Mouse (Mus musculus) liver, embryonic 15.5 days (tissue): ENCODE measurements around the gene C9orf72. TPM values are rescaled to one million over a fixed set of nuclear protein-coding genes. Genes with fewer than 3 reads are reported as not detected.
A peak's percentile ranks its signal among the peaks of the same experiment; 100 is the strongest.

ENCODE experiments used
- ATAC-seq: fragments of 200-750 bp; cut with Nextera tagmentation; 2 replicates; pipeline ENCODE4 v1.8.0; 2017; ENCODE audit warnings: moderate number of reproducible peaks, mild to moderate bottlenecking, moderate library complexity; ENCODE audit not compliant: insufficient read depth
- H3K27ac ChIP-seq: fragments of 300-500 bp; sonication (generic); replicated peaks from 2 replicates; pipeline ENCODE4 v1.5.1; 2015; ENCODE audit warnings: mild to moderate bottlenecking, inconsistent platforms
- H3K27me3 ChIP-seq: fragments of 300-500 bp; sonication (generic); 2 replicates; pipeline ENCODE4 v1.6.1; 2015; ENCODE audit warnings: mild to moderate bottlenecking, inconsistent platforms
- H3K36me3 ChIP-seq: fragments of 300-500 bp; sonication (generic); replicated peaks from 2 replicates; pipeline ENCODE4 v1.6.1; 2015; ENCODE audit warnings: moderate library complexity, mild to moderate bottlenecking, inconsistent platforms
- H3K4me1 ChIP-seq: fragments of 300-500 bp; sonication (generic); replicated peaks from 2 replicates; pipeline ENCODE4 v1.6.1; 2015; ENCODE audit warnings: inconsistent platforms
- H3K4me2 ChIP-seq: fragments of 300-500 bp; sonication (generic); 2 replicates; pipeline ENCODE4 v1.6.1; 2015; ENCODE audit warnings: moderate library complexity, mild to moderate bottlenecking, inconsistent platforms
- H3K4me3 ChIP-seq: fragments of 300-500 bp; sonication (generic); replicated peaks from 2 replicates; pipeline ENCODE4 v1.5.1; 2015; ENCODE audit warnings: mild to moderate bottlenecking, inconsistent platforms
- H3K9ac ChIP-seq: fragments of 300-500 bp; sonication (generic); 2 replicates; pipeline ENCODE4 v1.6.1; 2015; ENCODE audit warnings: moderate library complexity, mild to moderate bottlenecking, inconsistent platforms
- H3K9me3 ChIP-seq: fragments of 300-500 bp; sonication (generic); replicated peaks from 2 replicates; pipeline ENCODE4 v1.6.1; 2016; ENCODE audit warnings: inconsistent platforms
- WGBS: fragments of 180-500 bp; shearing (Covaris S2); methylation state at CpG from one replicate; pipeline ENCODE4 v1.1.7; 2015; ENCODE audit warnings: mixed read lengths; ENCODE audit not compliant: insufficient replicate concordance; 5-methylcytosine and 5-hydroxymethylcytosine counted together
- polyA plus RNA-seq: library from polyadenylated mRNA; unstranded; fragments of >200 nt; fragmentation: Nextera tagmentation; extraction: Ambion mirVana; gene quantifications from 2 replicates; pipeline ENCODE4 v1.2.1, GENCODE M21; 2015

The C9orf72 gene
- polyA plus RNA-seq, 1 experiment from 2014 or later: 3.3 TPM

GRCm38 (mm10) chr4:35223376-35223988 lies 2.5 kb downstream of the C9orf72 start:
- Histone ChIP-seq H3K9ac (no peak overlapping the region), H3K27me3 (no peaks in the 10 kb centered on the region), H3K4me1 (peaks cover 39% of the 10 kb centered on the region), H3K36me3 (0 out of 2 replicates have a peak, but pooled peaks cover under 1% of the 10 kb centered on the region), H3K27ac (no peak overlapping the region), H3K9me3 (no peaks in the 10 kb centered on the region), H3K4me2 (no peak overlapping the region), H3K4me3 (no peak overlapping the region)
- no peak for ATAC-seq
- 70% methylated on average over 5 of the region's 5 CpGs for WGBS

- Histone ChIP-seq H3K4me3 (no peak overlapping the region), H3K27ac (no peak overlapping the region), H3K4me1 (peaks cover 36% of the 10 kb centered on the region), H3K4me2 (no peak overlapping the region), H3K36me3 (0 out of 2 replicates have a peak, but pooled peaks cover 3% of the 10 kb centered on the region), H3K9me3 (no peaks in the 10 kb centered on the region), H3K9ac (no peak overlapping the region), H3K27me3 (no peaks in the 10 kb centered on the region)
- 50% methylated on average over 4 of the region's 4 CpGs for WGBS
- no peak for ATAC-seq
Observed at GRCm38 (mm10) chr4:35221903-35222302, 4.1 kb downstream of the C9orf72 start.

DNA sequence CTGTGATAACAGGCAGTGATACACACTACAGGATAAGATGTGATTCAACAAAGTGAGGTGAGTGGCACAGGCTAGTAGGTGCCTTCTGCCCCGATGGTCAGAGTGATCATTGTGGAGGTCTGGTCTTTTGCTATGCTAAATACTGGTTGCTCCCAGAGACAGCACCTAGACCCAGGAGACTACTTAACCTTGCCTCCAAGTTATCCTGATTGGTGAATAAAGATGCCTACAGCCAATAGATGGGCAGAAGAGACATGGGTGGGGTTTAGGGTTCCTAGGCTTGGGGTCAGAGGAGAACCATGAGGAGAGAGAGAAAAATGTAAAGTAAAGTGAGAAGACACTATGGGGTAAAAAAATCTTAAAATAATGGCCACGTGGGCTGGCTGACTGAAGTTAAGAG lies 4.8 kb downstream of the C9orf72 start:
- Histone ChIP-seq H3K36me3 (peaks cover 3% of the 10 kb centered on the region; the same call in 1 of the 2 replicates), H3K9ac (no peak overlapping the region), H3K27me3 (no peaks in the 10 kb centered on the region), H3K4me1 (peaks cover 35% of the 10 kb centered on the region), H3K27ac (no peak overlapping the region), H3K4me3 (no peak overlapping the region), H3K4me2 (no peak overlapping the region), H3K9me3 (no peaks in the 10 kb centered on the region)
- 59% methylated on average over 2 of the region's 2 CpGs for WGBS
- no peak for ATAC-seq

DNA sequence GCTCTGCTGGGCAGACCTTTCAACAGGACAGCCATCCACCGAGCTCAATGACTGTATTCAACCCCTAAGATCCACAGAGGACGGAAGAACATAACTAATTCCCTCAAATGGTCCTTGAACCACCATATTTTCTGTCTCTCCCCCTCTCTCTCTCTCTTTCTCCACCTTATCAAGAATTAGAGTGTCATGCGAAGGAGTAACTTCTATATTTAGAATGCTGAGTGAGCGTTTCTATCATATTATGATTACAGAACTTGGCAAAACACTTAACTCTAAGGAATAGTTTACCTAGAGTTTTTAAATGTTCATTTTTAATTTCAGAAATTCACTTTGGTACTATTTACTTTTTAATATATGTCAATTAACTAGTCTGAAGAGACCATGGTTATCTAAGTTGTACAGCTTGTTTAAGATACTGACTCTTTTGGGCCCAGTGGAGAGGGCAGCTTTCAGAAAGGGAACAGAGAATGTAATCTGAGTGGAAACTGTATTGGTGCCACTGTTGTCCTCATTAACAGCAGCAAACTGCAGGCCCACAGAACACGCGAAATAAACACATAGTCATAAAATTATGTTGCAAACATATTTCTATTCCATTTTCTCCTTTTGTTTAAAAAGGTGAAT lies 5.8 kb downstream of the C9orf72 start:
- 37% methylated on average over 6 of the region's 6 CpGs for WGBS
- no peaks in the 10 kb centered on the region for H3K9me3 ChIP-seq
- H3K4me3 ChIP-seq: no peak overlapping the region
- no peak overlapping the region for H3K9ac ChIP-seq
- ATAC-seq: no peak
- peaks cover 32% of the 10 kb centered on the region for H3K4me1 ChIP-seq
- H3K27me3 ChIP-seq: no peaks in the 10 kb centered on the region
- H3K36me3 ChIP-seq: peaks cover 12% of the 10 kb centered on the region; the same call in 1 of the 2 replicates
- peak overlapping the region; percentile 21; the same call in 1 of the 2 replicates for H3K4me2 ChIP-seq
- H3K27ac ChIP-seq: no peak overlapping the region

- H3K4me2 ChIP-seq: no peak overlapping the region
- WGBS: 59% methylated on average over 7 of the region's 7 CpGs
Observed at GRCm38 (mm10) chr4:35204659-35205058, 21.3 kb downstream of the C9orf72 start.

GRCm38 (mm10) chr4:35203724-35204123 lies 22.3 kb downstream of the C9orf72 start:
- Histone ChIP-seq H3K9me3 (no peaks in the 10 kb centered on the region), H3K9ac (no peak overlapping the region), H3K4me1 (no peaks in the 10 kb centered on the region), H3K4me3 (no peak overlapping the region), H3K27ac (no peak overlapping the region), H3K27me3 (no peaks in the 10 kb centered on the region), H3K4me2 (no peak overlapping the region), H3K36me3 (no peaks in the 10 kb centered on the region)
- 84% methylated on average over 2 of the region's 2 CpGs for WGBS
- no peak for ATAC-seq

More at GRCm38 (mm10) chr4:35204659-35205058, 21.3 kb downstream of the C9orf72 start:
- Histone ChIP-seq H3K27me3 (no peaks in the 10 kb centered on the region), H3K4me1 (no peaks in the 10 kb centered on the region), H3K9ac (no peak overlapping the region), H3K4me3 (no peak overlapping the region), H3K36me3 (no peaks in the 10 kb centered on the region), H3K9me3 (no peaks in the 10 kb centered on the region), H3K27ac (no peak overlapping the region)
- ATAC-seq: no peak

GRCm38 (mm10) chr4:35201700-35202099 lies 24.3 kb downstream of the C9orf72 start:
- Histone ChIP-seq H3K9me3 (no peaks in the 10 kb centered on the region), H3K4me2 (no peak overlapping the region), H3K36me3 (no peaks in the 10 kb centered on the region), H3K27ac (no peak overlapping the region), H3K9ac (no peak overlapping the region), H3K4me1 (no peaks in the 10 kb centered on the region), H3K4me3 (no peak overlapping the region), H3K27me3 (no peaks in the 10 kb centered on the region)
- ATAC-seq: peak; percentile 18; the same call in 1 of the 2 replicates
- WGBS: 31% methylated on average over 5 of the region's 5 CpGs

DNA sequence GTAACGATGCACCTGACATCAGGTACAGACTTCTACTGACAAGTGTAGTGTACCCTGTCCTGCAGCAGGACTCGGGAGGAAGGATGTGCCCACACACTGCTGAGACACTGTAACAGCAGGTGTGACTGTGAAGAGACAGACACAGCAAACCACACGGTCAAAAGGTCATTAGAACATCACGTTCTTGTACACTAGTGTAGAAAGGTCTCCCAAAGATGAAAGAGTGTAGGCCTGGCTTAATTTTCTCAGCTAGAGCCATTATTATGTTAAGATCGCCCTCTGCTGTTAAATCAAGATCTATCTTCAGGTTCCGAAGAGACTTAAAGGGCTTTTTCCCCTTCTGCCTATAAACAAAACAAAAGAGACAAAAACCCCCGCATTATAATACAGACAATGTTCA lies 33.2 kb downstream of the C9orf72 start:
- Histone ChIP-seq H3K4me1 (peaks cover 15% of the 10 kb centered on the region), H3K4me2 (no peak overlapping the region), H3K4me3 (no peak overlapping the region), H3K9ac (no peak overlapping the region), H3K27ac (no peak overlapping the region), H3K36me3 (no peaks in the 10 kb centered on the region), H3K27me3 (no peaks in the 10 kb centered on the region), H3K9me3 (no peaks in the 10 kb centered on the region)
- ATAC-seq: no peak
- 44% methylated on average over 7 of the region's 7 CpGs for WGBS

DNA sequence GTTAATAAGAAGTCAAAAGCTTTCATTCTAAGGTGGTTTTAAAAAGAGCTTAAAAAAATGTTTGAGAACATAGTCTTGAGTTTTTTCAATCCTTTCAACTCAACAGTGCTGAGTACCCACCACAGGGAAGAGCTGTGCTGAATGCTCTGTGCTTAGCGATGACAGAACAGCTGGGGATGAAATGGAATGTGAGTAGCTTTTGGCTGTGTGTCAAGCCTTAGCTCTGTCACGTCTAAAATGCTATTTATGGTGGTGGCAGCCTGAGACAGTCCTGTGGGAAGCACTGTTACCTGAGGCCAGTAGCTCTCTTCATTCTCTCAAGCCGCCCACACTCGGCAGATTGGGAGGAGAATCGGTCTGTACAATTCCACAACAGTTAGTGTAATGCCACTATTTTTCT lies 36.2 kb downstream of the C9orf72 start:
- H3K9ac ChIP-seq: no peak overlapping the region
- 76% methylated on average over 5 of the region's 5 CpGs for WGBS

DNA sequence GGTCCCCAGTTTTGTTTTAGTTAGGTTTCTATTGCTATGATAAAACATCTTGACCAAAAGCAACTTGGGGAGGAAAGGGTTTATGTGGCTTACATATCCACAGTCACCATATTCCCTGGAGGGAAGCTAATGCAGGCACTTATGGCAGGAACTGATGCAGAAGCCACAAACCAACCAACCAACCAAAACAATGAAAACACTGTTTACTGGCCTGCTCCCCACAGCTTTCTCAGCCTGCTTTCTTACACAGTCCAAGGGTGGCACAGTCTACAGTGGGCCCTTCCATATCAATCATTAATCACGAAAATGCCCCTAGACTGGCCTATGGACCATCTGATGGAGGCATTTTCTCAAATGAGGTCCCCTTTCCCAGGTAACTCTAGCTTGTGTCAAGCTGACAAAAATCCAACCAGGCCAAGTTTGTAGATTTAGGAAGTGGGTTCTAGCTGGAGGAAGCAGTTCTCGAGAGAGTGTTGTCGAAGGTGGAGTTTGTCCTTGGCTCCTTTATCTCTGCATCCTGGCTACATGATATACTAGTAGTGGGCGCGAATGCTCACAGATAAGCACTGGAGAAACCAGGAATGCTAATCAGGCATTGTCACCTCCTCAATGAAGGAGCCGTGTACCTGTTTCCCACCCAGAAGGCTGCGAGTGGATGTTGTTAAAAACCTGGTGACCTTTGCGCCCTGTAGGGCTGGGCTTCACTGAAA lies 38.2 kb downstream of the C9orf72 start:
- Histone ChIP-seq H3K9ac (no peak overlapping the region), H3K27me3 (no peaks in the 10 kb centered on the region), H3K4me2 (no peak overlapping the region), H3K36me3 (no peaks in the 10 kb centered on the region), H3K27ac (no peak overlapping the region), H3K4me3 (no peak overlapping the region), H3K4me1 (peaks cover 16% of the 10 kb centered on the region), H3K9me3 (no peaks in the 10 kb centered on the region)
- 37% methylated on average over 8 of the region's 8 CpGs for WGBS
- ATAC-seq: 0 out of 2 replicates have a peak, but pooled peaks have one; percentile 22

More for the DNA sequence above, 36.2 kb downstream of the C9orf72 start:
- H3K4me3 ChIP-seq: no peak overlapping the region
- H3K36me3 ChIP-seq: no peaks in the 10 kb centered on the region
- H3K27me3 ChIP-seq: no peaks in the 10 kb centered on the region
- H3K9me3 ChIP-seq: no peaks in the 10 kb centered on the region
- peaks cover 16% of the 10 kb centered on the region for H3K4me1 ChIP-seq
- H3K4me2 ChIP-seq: no peak overlapping the region
- no peak overlapping the region for H3K27ac ChIP-seq
- no peak for ATAC-seq

DNA sequence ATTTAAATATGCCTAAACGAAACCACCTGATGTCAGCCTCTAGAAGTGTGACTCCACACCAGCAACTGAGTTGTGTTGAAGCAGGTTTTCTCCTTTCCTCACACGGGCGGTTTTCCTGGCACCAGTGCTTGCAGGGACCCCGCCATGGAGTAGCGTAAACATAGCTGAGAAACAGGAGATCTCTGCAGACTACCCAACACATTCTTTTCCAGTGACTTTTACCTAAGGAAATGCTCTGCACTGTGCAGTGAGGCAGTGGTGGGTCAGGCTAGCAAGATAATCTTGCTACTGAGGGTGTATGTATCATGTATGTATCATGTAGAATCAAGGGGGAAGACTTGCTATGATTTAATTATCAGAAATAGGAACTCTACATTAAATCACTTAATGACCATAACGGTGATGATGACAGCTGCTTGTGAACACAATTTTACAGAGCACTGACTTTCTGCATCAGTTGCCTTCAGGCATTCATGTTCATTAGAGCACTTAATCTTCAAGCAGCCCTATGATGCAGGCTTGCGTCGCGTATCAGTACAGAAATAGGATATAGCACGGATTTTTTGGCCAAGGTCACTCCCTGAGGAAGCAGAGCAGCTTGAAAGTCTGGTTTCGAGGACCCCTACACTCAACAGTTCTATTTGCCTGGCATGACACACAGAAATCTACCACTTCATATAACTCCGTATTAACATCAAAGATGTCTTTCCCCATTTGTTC lies 47.9 kb downstream of the C9orf72 start:
- Histone ChIP-seq H3K27me3 (no peaks in the 10 kb centered on the region), H3K4me3 (no peak overlapping the region), H3K9me3 (no peaks in the 10 kb centered on the region), H3K4me1 (no peaks in the 10 kb centered on the region), H3K9ac (no peak overlapping the region), H3K36me3 (no peaks in the 10 kb centered on the region), H3K4me2 (no peak overlapping the region), H3K27ac (no peak overlapping the region)
- WGBS: 69% methylated on average over 12 of the region's 12 CpGs
- ATAC-seq: no peak
